Mouse (Mus musculus): ENCODE data around the gene Pnp2. TPM values are rescaled to one million over a fixed set of nuclear protein-coding genes. Genes with fewer than 3 reads are reported as not detected.
A peak's percentile ranks its signal among the peaks of the same experiment; 100 is the strongest.
"Not testable (repeated sequence)": the region's sequence is repeated elsewhere in the genome, so short reads cannot be mapped to it uniquely, and the experiment has no call there.

The Pnp2 gene
- total RNA-seq (2021), result 3.6 and 4.1 TPM in 2 replicates
- long read RNA-seq, result 0 reads

- peak; percentile 49 for DNase-seq
These were observed at the start of gene Pnp2 for GRCm38 (mm10) chr14:50955942-50956508. Pnp2 (plus strand) TSS chr14:50955992.

GRCm38 (mm10) chr14:50908126-50908525 lies 47.7 kb upstream of the Pnp2 start:
- DNase-seq, result no peak

GRCm38 (mm10) chr14:50911356-50911755 lies 44.4 kb upstream of the Pnp2 start:
- DNase-seq, result no peak

- not testable (repeated sequence) for DNase-seq
These were observed 32.4 kb upstream of the Pnp2 start for GRCm38 (mm10) chr14:50923437-50923836.

GRCm38 (mm10) chr14:50924281-50925064 lies 31.3 kb upstream of the Pnp2 start, which contains the start of the genes Osgep and Apex1:
Osgep (minus strand) TSS chr14:50924893.
Apex1 (plus strand) TSS chr14:50924968.
- DNase-seq, result peak; percentile 93

GRCm38 (mm10) chr14:50925111-50925920 lies 30.5 kb upstream of the Pnp2 start:
- no peak for DNase-seq

- DNase-seq, result no peak
These were observed 28.4 kb upstream of the Pnp2 start for GRCm38 (mm10) chr14:50927366-50927765.

GRCm38 (mm10) chr14:50929951-50930350 lies 25.8 kb upstream of the Pnp2 start:
- DNase-seq, result no peak

GRCm38 (mm10) chr14:50930377-50930753 lies 25.4 kb upstream of the Pnp2 start:
- DNase-seq, result peak; percentile 52

GRCm38 (mm10) chr14:50930754-50931492 lies 24.9 kb upstream of the Pnp2 start, which contains the start of the genes Pip4p1 and Pnp:
Pip4p1 (minus strand) TSS chr14:50930856.
Pnp (plus strand) TSS chr14:50931082.
- DNase-seq, result peak; percentile 99

GRCm38 (mm10) chr14:50931493-50932020 lies 24.2 kb upstream of the Pnp2 start:
- no peak for DNase-seq

GRCm38 (mm10) chr14:50936649-50937048 lies 19.1 kb upstream of the Pnp2 start:
- DNase-seq, result no peak

- DNase-seq, result no peak
These were observed 17.5 kb upstream of the Pnp2 start for GRCm38 (mm10) chr14:50938119-50938908.

GRCm38 (mm10) chr14:50938940-50939339 lies 16.9 kb upstream of the Pnp2 start:
- DNase-seq, result no peak

- DNase-seq, result peak; percentile 95
These were observed 11.7 kb upstream of the Pnp2 start, which contains the start of gene Gm49342 for GRCm38 (mm10) chr14:50943932-50944667. Gm49342 (plus strand) TSS chr14:50944517.

- not testable (repeated sequence) for DNase-seq
These were observed 11.1 kb upstream of the Pnp2 start for GRCm38 (mm10) chr14:50944668-50945033.

- not testable (repeated sequence) for DNase-seq
These were observed 10.7 kb upstream of the Pnp2 start for GRCm38 (mm10) chr14:50945081-50945480.

GRCm38 (mm10) chr14:50945526-50945925 lies 10.3 kb upstream of the Pnp2 start:
- not testable (repeated sequence) for DNase-seq

- no peak for DNase-seq
These were observed 305 bp upstream of the Pnp2 start for GRCm38 (mm10) chr14:50955487-50955886.

GRCm38 (mm10) chr14:50956724-50957123 lies 932 bp downstream of the Pnp2 start:
- not testable (repeated sequence) for DNase-seq
